Mouse (Mus musculus): ENCODE measurements around the gene Cdh23. TPM values are rescaled to one million over a fixed set of nuclear protein-coding genes. Genes with fewer than 3 reads are reported as not detected.

Cdh23 gene
- polyA plus RNA-seq, 1 experiment: 9.0 TPM

GRCm38 (mm10) chr10:60346701-60347405 lies 349.4 kb downstream of the Cdh23 start, which contains the start of gene Vsir:
TSS of gene Vsir (plus strand) at chr10:60346851.
- TF ChIP-seq POLR2A (IDR thresholded peaks at IDR 0.05; ENCODE audit: borderline replicate concordance, extremely low read depth, insufficient read depth, insufficient read length, poor library complexity, severe bottlenecking) (no peak), CTCF (IDR thresholded peaks at IDR 0.05; ENCODE audit: borderline replicate concordance, extremely low read depth, insufficient read depth, insufficient read length) (peak; percentile 62)

GRCm38 (mm10) chr10:60346056-60346455 lies 350.2 kb downstream of the Cdh23 start:
- no peak for DNase-seq (ENCODE audit: low read depth)
- no peak for TF ChIP-seq POLR2A (IDR thresholded peaks at IDR 0.05; ENCODE audit: borderline replicate concordance, extremely low read depth, insufficient read depth, insufficient read length, poor library complexity, severe bottlenecking)

More at GRCm38 (mm10) chr10:60346701-60347405, 349.4 kb downstream of the Cdh23 start, which contains the start of gene Vsir:
- peak; percentile 74 for DNase-seq (ENCODE audit: low read depth)

GRCm38 (mm10) chr10:60344111-60344510 lies 352.2 kb downstream of the Cdh23 start:
- TF ChIP-seq POLR2A (IDR thresholded peaks at IDR 0.05; ENCODE audit: borderline replicate concordance, extremely low read depth, insufficient read depth, insufficient read length, poor library complexity, severe bottlenecking) (no peak), CTCF (IDR thresholded peaks at IDR 0.05; ENCODE audit: borderline replicate concordance, extremely low read depth, insufficient read depth, insufficient read length) (no peak)
- DNase-seq (ENCODE audit: low read depth): no peak

- DNase-seq (ENCODE audit: low read depth): no peak
- TF ChIP-seq CTCF (IDR thresholded peaks at IDR 0.05; ENCODE audit: borderline replicate concordance, extremely low read depth, insufficient read depth, insufficient read length) (no peak), POLR2A (IDR thresholded peaks at IDR 0.05; ENCODE audit: borderline replicate concordance, extremely low read depth, insufficient read depth, insufficient read length, poor library complexity, severe bottlenecking) (no peak)
Measured at GRCm38 (mm10) chr10:60341528-60341927, 354.8 kb downstream of the Cdh23 start.

- DNase-seq (ENCODE audit: low read depth): no peak
- TF ChIP-seq POLR2A (IDR thresholded peaks at IDR 0.05; ENCODE audit: borderline replicate concordance, extremely low read depth, insufficient read depth, insufficient read length, poor library complexity, severe bottlenecking): no peak
- TF ChIP-seq CTCF (IDR thresholded peaks at IDR 0.05; ENCODE audit: borderline replicate concordance, extremely low read depth, insufficient read depth, insufficient read length): no peak
Measured at GRCm38 (mm10) chr10:60335021-60335420, 361.3 kb downstream of the Cdh23 start.

- DNase-seq (ENCODE audit: low read depth): no peak
- TF ChIP-seq POLR2A (IDR thresholded peaks at IDR 0.05; ENCODE audit: borderline replicate concordance, extremely low read depth, insufficient read depth, insufficient read length, poor library complexity, severe bottlenecking) (no peak), CTCF (IDR thresholded peaks at IDR 0.05; ENCODE audit: borderline replicate concordance, extremely low read depth, insufficient read depth, insufficient read length) (no peak)
Measured at GRCm38 (mm10) chr10:60334583-60334982, 361.7 kb downstream of the Cdh23 start.

GRCm38 (mm10) chr10:60328963-60329650 lies 367.2 kb downstream of the Cdh23 start:
- TF ChIP-seq CTCF (IDR thresholded peaks at IDR 0.05; ENCODE audit: borderline replicate concordance, extremely low read depth, insufficient read depth, insufficient read length) (no peak), POLR2A (IDR thresholded peaks at IDR 0.05; ENCODE audit: borderline replicate concordance, extremely low read depth, insufficient read depth, insufficient read length, poor library complexity, severe bottlenecking) (no peak)
- peak; percentile 53 for DNase-seq (ENCODE audit: low read depth)

- DNase-seq (ENCODE audit: low read depth): no peak
- TF ChIP-seq POLR2A (IDR thresholded peaks at IDR 0.05; ENCODE audit: borderline replicate concordance, extremely low read depth, insufficient read depth, insufficient read length, poor library complexity, severe bottlenecking) (no peak), CTCF (IDR thresholded peaks at IDR 0.05; ENCODE audit: borderline replicate concordance, extremely low read depth, insufficient read depth, insufficient read length) (no peak)
Measured at GRCm38 (mm10) chr10:60316166-60316565, 380.1 kb downstream of the Cdh23 start.

- no peak for TF ChIP-seq POLR2A (IDR thresholded peaks at IDR 0.05; ENCODE audit: borderline replicate concordance, extremely low read depth, insufficient read depth, insufficient read length, poor library complexity, severe bottlenecking)
- no peak for DNase-seq (ENCODE audit: low read depth)
Measured at GRCm38 (mm10) chr10:60313606-60314005, 382.7 kb downstream of the Cdh23 start.

GRCm38 (mm10) chr10:60310629-60311028 lies 385.7 kb downstream of the Cdh23 start:
- DNase-seq (ENCODE audit: low read depth): no peak
- TF ChIP-seq POLR2A (IDR thresholded peaks at IDR 0.05; ENCODE audit: borderline replicate concordance, extremely low read depth, insufficient read depth, insufficient read length, poor library complexity, severe bottlenecking): no peak
- no peak for TF ChIP-seq CTCF (IDR thresholded peaks at IDR 0.05; ENCODE audit: borderline replicate concordance, extremely low read depth, insufficient read depth, insufficient read length)

- DNase-seq (ENCODE audit: low read depth): peak; percentile 92
- TF ChIP-seq CTCF (IDR thresholded peaks at IDR 0.05; ENCODE audit: borderline replicate concordance, extremely low read depth, insufficient read depth, insufficient read length): peak; percentile 80
- no peak for TF ChIP-seq POLR2A (IDR thresholded peaks at IDR 0.05; ENCODE audit: borderline replicate concordance, extremely low read depth, insufficient read depth, insufficient read length, poor library complexity, severe bottlenecking)
Measured at GRCm38 (mm10) chr10:60304854-60305628, 391.2 kb downstream of the Cdh23 start.

Data from brain, embryonic 14.5 days (tissue).